Mouse (Mus musculus): Measurements from ENCODE around the gene Fance. TPM values are rescaled to one million over a fixed set of nuclear protein-coding genes. Genes with fewer than 3 reads are reported as not detected.

The Fance gene
- polyA plus RNA-seq, 1 experiment = 21.7 TPM

DNA sequence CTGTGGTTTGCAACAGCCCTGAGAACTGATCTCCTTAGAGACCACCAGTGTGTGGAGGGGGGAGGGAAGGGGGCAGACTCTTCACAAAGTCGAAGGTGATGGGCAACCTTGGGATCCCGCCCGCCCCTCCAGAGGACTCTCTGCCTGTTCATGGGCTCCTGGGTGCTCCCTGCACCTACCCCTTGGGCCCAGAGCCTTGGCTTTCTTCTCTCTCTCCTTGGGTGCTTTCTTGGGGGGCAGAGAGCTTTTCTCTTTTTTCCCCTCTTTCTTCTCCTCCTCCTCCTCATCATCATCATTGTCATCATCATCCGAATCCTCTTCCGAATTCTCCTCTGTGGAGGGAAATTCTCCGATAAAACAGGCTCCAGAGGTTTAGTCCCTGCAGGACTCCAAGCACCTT is 50.2 kb downstream of the Fance start:
- Histone ChIP-seq H3K4me3 (replicated peaks; ENCODE audit: extremely low read depth, low read depth, low read length) (no peak overlapping the region), H3K4me1 (ENCODE audit: control insufficient read depth, insufficient read depth, low read length) (peaks cover 6% of the 10 kb centered on the region; the same call in 1 of the 2 replicates)
- no peak for DNase-seq
- no peak for TF ChIP-seq POLR2A (IDR thresholded peaks at IDR 0.05; ENCODE audit: borderline replicate concordance, extremely low read depth, low read depth, low read length)
- no peak for TF ChIP-seq CTCF (IDR thresholded peaks at IDR 0.05; ENCODE audit: insufficient read depth, low read length)
- WGBS = 49% methylated on average over 6 of the region's 6 CpGs

DNA sequence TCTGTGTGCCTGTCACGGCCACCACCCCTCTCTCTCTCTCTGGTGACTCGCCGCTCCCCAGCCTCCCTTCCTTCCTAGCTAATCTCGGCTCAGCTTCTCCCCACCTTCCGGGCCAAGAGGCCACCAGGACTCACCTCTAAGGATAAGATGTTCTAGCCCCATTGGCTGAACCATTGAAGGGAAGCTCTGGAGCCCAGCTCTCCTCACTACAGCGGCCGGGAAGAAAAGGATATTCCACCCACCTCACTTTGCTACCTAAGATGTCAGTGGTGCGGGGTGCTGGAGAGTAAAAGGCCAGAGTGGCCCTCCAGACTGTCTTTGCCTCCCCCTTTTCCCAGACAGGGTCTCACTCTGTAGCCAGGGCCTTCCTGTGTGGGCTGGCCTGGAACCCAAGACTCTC is 51.8 kb downstream of the Fance start, which contains the start of gene Tulp1:
TSS of gene Tulp1 (minus strand) at position 101 of the 400 bp plus-strand sequence.
- WGBS = 58% methylated on average over 8 of the region's 8 CpGs
- no peak for DNase-seq
- Histone ChIP-seq H3K4me3 (replicated peaks; ENCODE audit: extremely low read depth, low read depth, low read length) (no peak within 1 kb of the TSS), H3K4me1 (ENCODE audit: control insufficient read depth, insufficient read depth, low read length) (peaks cover 6% of the 10 kb centered on the region; the same call in 1 of the 2 replicates)
- TF ChIP-seq CTCF (IDR thresholded peaks at IDR 0.05; ENCODE audit: insufficient read depth, low read length) = no peak
- no peak for TF ChIP-seq POLR2A (IDR thresholded peaks at IDR 0.05; ENCODE audit: borderline replicate concordance, extremely low read depth, low read depth, low read length)

DNA sequence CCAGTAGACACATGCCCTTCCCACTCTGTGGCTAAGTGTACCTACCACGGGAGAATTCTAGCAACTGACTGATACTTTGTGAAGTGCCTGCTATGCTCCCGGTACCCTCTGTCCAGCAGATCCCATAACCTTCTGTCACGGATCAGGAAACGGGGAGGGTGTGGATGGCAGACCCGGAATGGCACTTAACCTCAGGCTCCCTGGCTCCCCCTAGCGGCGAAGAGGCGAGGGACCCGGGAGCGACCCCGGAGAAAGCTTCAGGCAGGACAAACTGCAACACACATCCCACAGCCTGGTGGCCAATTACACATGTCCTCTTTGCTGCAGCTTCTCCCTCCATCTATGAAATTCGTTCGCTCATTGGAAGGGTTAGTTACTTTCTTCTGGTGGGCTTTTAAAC is 55.1 kb downstream of the Fance start:
- no peak for TF ChIP-seq POLR2A (IDR thresholded peaks at IDR 0.05; ENCODE audit: borderline replicate concordance, extremely low read depth, low read depth, low read length)
- TF ChIP-seq CTCF (IDR thresholded peaks at IDR 0.05; ENCODE audit: insufficient read depth, low read length) = peak; percentile 85
- Histone ChIP-seq H3K4me1 (ENCODE audit: control insufficient read depth, insufficient read depth, low read length) (0 out of 2 replicates have a peak, but pooled peaks cover 3% of the 10 kb centered on the region), H3K4me3 (replicated peaks; ENCODE audit: extremely low read depth, low read depth, low read length) (no peak overlapping the region)
- 2% methylated on average over 13 of the region's 13 CpGs for WGBS
- peak; percentile 90 for DNase-seq

DNA sequence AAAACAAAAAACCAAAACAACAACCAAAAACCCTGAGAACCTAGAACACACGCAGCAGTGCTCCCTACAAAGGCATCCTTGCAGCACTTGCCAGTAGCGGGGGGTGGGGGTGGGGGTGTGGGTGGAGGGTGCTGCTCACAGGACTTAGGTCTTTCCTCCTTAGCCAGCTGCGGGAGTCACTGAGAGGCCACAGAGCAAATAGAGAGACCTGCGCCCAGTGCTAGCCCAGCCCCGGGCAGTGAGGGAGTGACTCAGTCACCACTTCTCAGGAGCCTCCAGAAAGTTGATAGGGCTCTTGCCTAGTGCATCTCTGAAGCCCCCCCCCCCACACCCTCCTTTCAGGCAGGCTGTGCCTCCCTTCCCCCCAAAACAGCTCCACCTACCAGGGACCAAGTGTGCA is 55.7 kb downstream of the Fance start:
- no peak for DNase-seq
- 64% methylated on average over 5 of the region's 5 CpGs for WGBS
- no peak overlapping the region for H3K4me3 ChIP-seq (replicated peaks; ENCODE audit: extremely low read depth, low read depth, low read length)
- H3K4me1 ChIP-seq (ENCODE audit: control insufficient read depth, insufficient read depth, low read length) = 0 out of 2 replicates have a peak, but pooled peaks cover 3% of the 10 kb centered on the region
- TF ChIP-seq CTCF (IDR thresholded peaks at IDR 0.05; ENCODE audit: insufficient read depth, low read length) (no peak), POLR2A (IDR thresholded peaks at IDR 0.05; ENCODE audit: borderline replicate concordance, extremely low read depth, low read depth, low read length) (no peak)

DNA sequence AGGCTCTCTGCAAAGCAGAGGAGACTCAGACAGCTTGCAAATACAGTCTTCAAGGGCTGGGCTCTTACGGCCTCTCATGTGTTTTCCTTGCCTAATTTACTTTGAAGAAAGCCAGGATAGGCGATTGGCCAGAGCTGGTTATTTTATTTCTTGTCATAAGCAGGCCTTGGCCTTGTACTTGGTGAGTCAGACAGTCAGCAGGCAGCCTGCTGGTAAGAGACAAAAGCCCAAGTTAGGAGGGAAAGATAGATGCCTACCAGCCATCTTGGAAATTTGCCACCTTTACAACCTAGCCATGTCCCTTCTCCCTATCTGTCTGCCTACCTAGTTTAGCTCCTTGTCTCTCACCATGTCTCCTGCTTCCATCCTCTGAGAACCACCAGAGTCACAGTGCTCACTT is 58.0 kb downstream of the Fance start:
- TF ChIP-seq CTCF (IDR thresholded peaks at IDR 0.05; ENCODE audit: insufficient read depth, low read length) = no peak
- TF ChIP-seq POLR2A (IDR thresholded peaks at IDR 0.05; ENCODE audit: borderline replicate concordance, extremely low read depth, low read depth, low read length) = no peak
- no peak for DNase-seq
- WGBS = 71% methylated on average over 2 of the region's 2 CpGs
- 0 out of 2 replicates have a peak, but pooled peaks cover 3% of the 10 kb centered on the region for H3K4me1 ChIP-seq (ENCODE audit: control insufficient read depth, insufficient read depth, low read length)
- H3K4me3 ChIP-seq (replicated peaks; ENCODE audit: extremely low read depth, low read depth, low read length) = no peak overlapping the region

DNA sequence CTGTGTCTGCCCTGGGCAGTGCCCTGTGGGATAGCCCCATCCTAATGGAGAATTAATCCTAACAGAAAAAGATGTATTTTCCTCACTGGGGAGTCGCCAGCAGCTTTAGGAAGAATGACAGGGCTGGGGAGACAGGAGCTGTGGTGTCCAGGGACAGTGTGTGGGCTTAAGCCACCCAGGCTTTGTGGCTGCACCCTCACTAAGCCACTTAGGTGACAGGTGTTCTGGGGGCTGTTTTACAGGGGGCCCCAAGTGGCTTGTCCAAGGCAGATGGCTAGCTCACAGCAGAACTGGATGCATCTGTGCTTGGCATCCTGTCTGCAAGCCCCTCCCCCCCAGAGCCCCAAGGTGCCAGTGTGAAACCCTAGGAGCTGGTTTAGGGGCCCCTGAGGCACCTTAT is 58.6 kb downstream of the Fance start:
- TF ChIP-seq POLR2A (IDR thresholded peaks at IDR 0.05; ENCODE audit: borderline replicate concordance, extremely low read depth, low read depth, low read length) = no peak
- no peak for TF ChIP-seq CTCF (IDR thresholded peaks at IDR 0.05; ENCODE audit: insufficient read depth, low read length)
- H3K4me3 ChIP-seq (replicated peaks; ENCODE audit: extremely low read depth, low read depth, low read length) = no peak overlapping the region
- DNase-seq = no peak
- 0 out of 2 replicates have a peak, but pooled peaks cover 3% of the 10 kb centered on the region for H3K4me1 ChIP-seq (ENCODE audit: control insufficient read depth, insufficient read depth, low read length)
- WGBS = 86% methylated on average over 1 of the region's 1 CpGs

DNA sequence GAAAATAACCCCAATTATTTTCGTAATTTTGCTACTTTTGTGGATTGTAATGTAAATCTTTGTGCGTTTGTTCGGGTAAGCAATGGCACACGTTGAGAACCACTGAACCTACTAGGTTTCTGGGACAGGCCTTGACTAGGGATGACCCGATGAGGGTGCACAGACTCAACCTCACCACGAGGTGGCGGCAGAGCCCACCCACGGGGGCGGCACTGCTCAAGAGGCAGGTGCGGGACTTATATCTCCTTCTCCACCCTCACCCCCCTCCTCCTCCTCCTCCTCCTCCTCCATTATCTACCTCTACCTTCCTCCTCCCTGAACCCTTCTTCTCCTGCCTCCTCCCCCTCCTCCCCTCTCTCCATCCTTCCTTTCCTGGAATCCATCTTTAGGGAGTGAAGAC is 60.5 kb downstream of the Fance start:
- H3K4me3 ChIP-seq (replicated peaks; ENCODE audit: extremely low read depth, low read depth, low read length) = no peak overlapping the region
- no peaks in the 10 kb centered on the region for H3K4me1 ChIP-seq (ENCODE audit: control insufficient read depth, insufficient read depth, low read length)
- TF ChIP-seq POLR2A (IDR thresholded peaks at IDR 0.05; ENCODE audit: borderline replicate concordance, extremely low read depth, low read depth, low read length) (no peak), CTCF (IDR thresholded peaks at IDR 0.05; ENCODE audit: insufficient read depth, low read length) (peak; percentile 75)
- 19% methylated on average over 10 of the region's 10 CpGs for WGBS
- no peak for DNase-seq

DNA sequence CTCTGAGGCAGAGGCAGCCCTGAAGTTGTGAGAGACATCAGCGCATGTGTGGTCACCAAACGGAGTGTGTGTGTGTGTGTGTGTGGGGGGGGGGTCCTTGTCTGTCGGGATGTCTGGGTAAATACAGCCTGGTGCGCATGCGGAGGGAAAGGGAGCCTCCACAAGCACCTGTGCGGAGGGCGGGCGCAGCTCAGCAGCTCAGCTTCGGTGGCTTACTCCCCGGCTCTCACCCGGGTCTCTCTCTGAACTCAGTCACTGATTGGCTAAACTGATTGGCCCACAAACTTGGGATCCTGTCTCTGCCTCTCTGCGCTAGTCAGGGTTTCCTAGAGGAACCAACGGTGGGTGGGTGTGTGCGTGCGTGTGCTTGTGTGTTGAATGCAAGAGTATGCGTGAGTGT is 61.2 kb downstream of the Fance start:
- H3K4me3 ChIP-seq (replicated peaks; ENCODE audit: extremely low read depth, low read depth, low read length) = no peak overlapping the region
- H3K4me1 ChIP-seq (ENCODE audit: control insufficient read depth, insufficient read depth, low read length) = no peaks in the 10 kb centered on the region
- WGBS = 19% methylated on average over 16 of the region's 16 CpGs
- no peak for DNase-seq
- TF ChIP-seq CTCF (IDR thresholded peaks at IDR 0.05; ENCODE audit: insufficient read depth, low read length) = no peak
- no peak for TF ChIP-seq POLR2A (IDR thresholded peaks at IDR 0.05; ENCODE audit: borderline replicate concordance, extremely low read depth, low read depth, low read length)

DNA sequence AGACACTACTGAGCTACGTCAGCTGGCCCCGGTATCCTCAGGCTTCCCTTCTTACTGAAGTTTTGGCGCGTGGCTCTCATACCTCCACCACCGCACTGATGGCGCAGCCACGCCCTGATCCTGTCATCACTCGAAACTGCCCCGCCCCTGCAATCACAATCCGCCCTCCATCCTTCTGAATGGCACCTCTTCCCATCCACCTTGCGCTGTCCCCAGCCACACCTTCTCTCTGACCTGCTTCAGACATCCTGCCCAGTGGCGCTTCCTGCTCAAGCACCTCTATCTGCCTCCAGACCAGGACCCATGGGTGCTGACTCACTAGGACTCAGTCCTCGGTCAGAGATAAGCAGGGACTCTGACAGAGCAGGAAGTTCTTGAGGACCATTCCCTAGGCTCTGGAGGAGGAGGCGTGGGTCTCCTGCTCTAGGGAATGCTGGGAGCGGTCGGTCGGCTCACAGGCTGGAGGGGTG is 62.3 kb downstream of the Fance start:
- 10% methylated on average over 17 of the region's 17 CpGs for WGBS
- TF ChIP-seq CTCF (IDR thresholded peaks at IDR 0.05; ENCODE audit: insufficient read depth, low read length) (no peak), POLR2A (IDR thresholded peaks at IDR 0.05; ENCODE audit: borderline replicate concordance, extremely low read depth, low read depth, low read length) (no peak)
- H3K4me1 ChIP-seq (ENCODE audit: control insufficient read depth, insufficient read depth, low read length) = no peaks in the 10 kb centered on the region
- no peak for DNase-seq
- H3K4me3 ChIP-seq (replicated peaks; ENCODE audit: extremely low read depth, low read depth, low read length) = no peak overlapping the region

Other genes starting within 250 kb of the Fance start
- 13.4 and 16.9 TPM in 2 replicates for gene Tcp11, start 232.9 kb upstream of the Fance start, polyA plus RNA-seq (2012; rRNA removed)
- gene Scube3, start 171.4 kb upstream of the Fance start, polyA plus RNA-seq (2012; rRNA removed) = 3.1 and 3.6 TPM in 2 replicates
- 69.0 and 75.8 TPM in 2 replicates for gene Zfp523, start 136.4 kb upstream of the Fance start, polyA plus RNA-seq (2012; rRNA removed)
- 15.2 and 22.0 TPM in 2 replicates for gene Def6, start 105.7 kb upstream of the Fance start, polyA plus RNA-seq (2012; rRNA removed)
- gene Ppard, start 80.8 kb upstream of the Fance start, polyA plus RNA-seq (2012; rRNA removed) = 33.3 and 41.7 TPM in 2 replicates
- gene Rpl10a, start 15.0 kb downstream of the Fance start, polyA plus RNA-seq (2012; rRNA removed) = 1,664 and 1,938 TPM in 2 replicates
- 28.1 and 30.7 TPM in 2 replicates for gene Tead3, start 37.3 kb downstream of the Fance start, polyA plus RNA-seq (2012; rRNA removed)
- 7.0 and 7.2 TPM in 2 replicates for gene Tulp1, start 51.7 kb downstream of the Fance start, polyA plus RNA-seq (2012; rRNA removed)
- 8.8 and 14.8 TPM in 2 replicates for gene Fkbp5, start 204.0 kb downstream of the Fance start, polyA plus RNA-seq (2012; rRNA removed)
- not detected in 2 replicates for gene Armc12, start 217.3 kb downstream of the Fance start, polyA plus RNA-seq (2012; rRNA removed)
- not detected in 2 replicates for gene Clpsl2, start 235.9 kb downstream of the Fance start, polyA plus RNA-seq (2012; rRNA removed)
- 1.8 and 16.1 TPM in 2 replicates for gene Clps, start 247.2 kb downstream of the Fance start, polyA plus RNA-seq (2012; rRNA removed)